Mouse (Mus musculus) spleen, embryonic (tissue): ENCODE results near the gene Iqgap2.

Experiments used
- CTCF ChIA-PET: fragments of 350-600 bp; sonication (Branson Sonifier 250); formaldehyde crosslinking; loops from one replicate; lab custom pipeline; 2022; lab: Charles Lee

The Iqgap2 gene

GRCm38 (mm10) chr13:95592860-95593259 lies 298.9 kb downstream of the Iqgap2 start:
- CTCF ChIA-PET: no interaction called here

DNA sequence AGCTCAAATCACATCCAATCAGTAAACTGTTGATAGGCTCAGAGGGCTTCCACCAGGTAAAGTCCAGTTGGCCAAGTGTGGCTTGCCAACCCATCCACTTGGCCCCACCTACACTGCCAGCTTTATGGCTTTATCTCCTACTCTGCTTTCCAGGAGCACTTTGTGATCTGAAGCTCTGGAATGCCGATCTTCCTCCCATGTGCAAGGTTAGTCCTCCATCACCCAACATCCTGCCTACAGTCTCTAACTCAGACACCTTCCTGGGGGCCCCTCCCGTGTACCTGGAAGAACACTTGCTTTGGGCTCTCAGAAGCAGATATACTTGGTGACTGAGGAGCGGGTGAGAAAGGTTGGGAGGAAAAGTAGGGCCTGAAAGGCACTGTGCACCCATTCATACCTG lies 300.1 kb downstream of the Iqgap2 start:
- CTCF ChIA-PET: no interaction called here

DNA sequence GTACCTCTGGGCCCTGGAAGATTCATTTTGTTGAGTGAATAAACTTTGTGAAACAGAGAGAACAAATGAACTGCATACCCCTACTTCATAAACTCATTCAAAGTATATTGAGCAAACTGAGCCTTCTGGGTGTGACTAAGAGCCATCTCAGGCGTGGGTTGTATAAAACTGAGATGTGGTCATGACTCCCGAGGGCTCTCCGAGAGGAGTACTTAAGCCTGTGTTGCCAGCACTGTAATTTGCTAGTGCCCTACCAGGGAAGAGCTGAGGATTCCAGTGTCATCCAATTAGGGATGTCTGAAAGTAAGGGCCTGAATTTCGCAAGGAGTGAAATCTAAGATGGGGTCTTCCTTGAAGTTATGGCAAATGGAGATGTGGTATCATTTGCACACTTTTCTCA lies 304.1 kb downstream of the Iqgap2 start:
- CTCF ChIA-PET: no interaction called here

- CTCF ChIA-PET: interaction anchor here (0.6 kb wide), 1 partner anchor 9 kb away, joined by 3 read pairs; no protein-coding TSS in a partner anchor
Observed at GRCm38 (mm10) chr13:95584898-95585297, 306.8 kb downstream of the Iqgap2 start.

DNA sequence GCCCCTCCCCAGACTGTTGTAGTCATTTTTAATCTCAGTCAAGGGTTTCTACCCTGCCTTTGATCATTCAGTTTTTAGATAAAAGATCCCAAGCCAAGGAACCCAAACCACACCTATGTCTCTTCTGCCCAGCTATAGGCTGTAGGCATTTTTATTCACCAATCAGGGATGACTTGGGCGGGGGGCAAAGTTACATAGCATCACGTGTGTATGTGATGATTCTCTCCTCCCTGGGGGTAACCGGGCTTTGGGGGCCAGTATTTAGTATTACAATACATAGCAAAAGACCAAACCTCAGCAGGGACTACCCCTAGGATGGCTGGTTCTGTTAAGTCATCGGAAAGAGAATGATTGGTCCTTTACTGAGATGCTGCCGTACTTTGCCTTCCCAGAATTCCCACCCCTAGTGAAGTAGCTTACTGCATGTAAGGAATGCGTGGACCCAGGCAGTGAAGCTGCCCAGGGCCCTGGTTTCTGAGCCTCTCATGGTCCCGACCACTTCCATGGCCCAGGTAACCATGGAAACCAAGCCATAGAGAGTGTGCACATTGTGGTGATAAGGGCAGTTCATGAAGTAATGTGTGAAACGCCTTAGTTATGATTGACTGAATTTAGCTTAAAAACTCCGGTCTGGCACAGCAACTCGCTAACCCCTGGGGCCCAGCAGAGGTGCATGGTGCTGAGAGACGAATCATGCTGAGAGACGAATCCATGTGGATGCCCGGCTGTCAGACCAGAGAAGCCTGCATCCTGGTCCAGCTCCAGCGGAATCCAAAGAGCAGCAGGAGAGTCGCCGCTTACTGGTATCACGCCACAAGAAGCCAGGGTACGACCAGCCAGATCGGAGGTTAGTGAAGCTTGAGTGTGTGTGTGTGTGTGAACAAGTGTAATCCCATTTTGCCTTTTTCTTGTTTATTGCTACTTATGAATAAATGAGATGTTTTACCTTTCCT lies 308.2 kb downstream of the Iqgap2 start:
- CTCF ChIA-PET: interaction anchor here (0.6 kb wide), 1 partner anchor 1458 kb away, joined by 14 read pairs; no protein-coding TSS in a partner anchor

- CTCF ChIA-PET: interaction anchor here (0.6 kb wide), 1 partner anchor 604 kb away, joined by 3 read pairs; no protein-coding TSS in a partner anchor
Observed at GRCm38 (mm10) chr13:95581850-95582249, 309.9 kb downstream of the Iqgap2 start.

GRCm38 (mm10) chr13:95578016-95578697 lies 313.6 kb downstream of the Iqgap2 start:
- CTCF ChIA-PET: no interaction called here
